ENCODE assay signal across 9 mouse cellular contexts in genomic region chr4:118988535-118988934, GRCm38 (mm10). TPM values are rescaled to one million over a fixed set of nuclear protein-coding genes. Genes with fewer than 3 reads are reported as not detected.
DNase-seq lines count a peak whose midpoint lies in the region; ATAC-seq and TF ChIP-seq lines count a peak whose summit lies in the region.
"Had no signal": no experiment of that assay in that cellular context is flagged by ENCODE, and none has a peak within 500 bp of the region (broad histone marks: within the 10 kb centered on the region; RNA-seq: fewer than 3 reads in every experiment).

No protein-coding gene starts in this region.

- H3K4me1 ChIP-seq in midbrain, embryonic 10.5 days = no peaks in the 10 kb centered on the region
- H3K4me1 ChIP-seq in midbrain, embryonic 15.5 days = no peaks in the 10 kb centered on the region
- H3K4me1 ChIP-seq in stomach, postnatal 0 days (replicated peaks; ENCODE audit: control insufficient read depth, insufficient read depth) = no peaks in the 10 kb centered on the region

- ATAC-seq in midbrain, embryonic 15.5 days (replicated peaks) = no peak
- no peak for ATAC-seq in stomach, postnatal 0 days (ENCODE audit: low FRiP score, low TSS enrichment)
- no peak for ATAC-seq in monocyte, adult 5-6 weeks (replicated peaks; ENCODE audit: insufficient number of reproducible peaks, low FRiP score, low TSS enrichment, poor library complexity, severe bottlenecking)

- peak; percentile 15 to 23 for DNase-seq in cerebellum, postnatal 36 days
- no peak for DNase-seq in cerebellum, adult 9-11 months
- peak; percentile 29 for DNase-seq in midbrain, embryonic 10.5 days (ENCODE audit: low spot score)
- DNase-seq in brain, embryonic 14.5 days (ENCODE audit: low read depth) = peak; percentile 73
- peak; percentile 36 to 49 for DNase-seq in kidney, postnatal 4 days
- DNase-seq in stomach, postnatal 0 days (ENCODE audit: low spot score) = peak; percentile 37

- H3K9ac ChIP-seq in midbrain, embryonic 15.5 days = no peak overlapping the region
- H3K9ac ChIP-seq in stomach, postnatal 0 days (ENCODE audit: low read length) = no peak overlapping the region

- no peak overlapping the region for H3K4me3 ChIP-seq in midbrain, embryonic 10.5 days
- no peak overlapping the region for H3K4me3 ChIP-seq in midbrain, embryonic 15.5 days
- H3K4me3 ChIP-seq in stomach, postnatal 0 days (ENCODE audit: low read depth, low read length) = no peak overlapping the region

- H3K36me3 ChIP-seq in midbrain, embryonic 10.5 days = no peaks in the 10 kb centered on the region
- H3K36me3 ChIP-seq in midbrain, embryonic 15.5 days (replicated peaks) = no peaks in the 10 kb centered on the region
- H3K36me3 ChIP-seq in stomach, postnatal 0 days (ENCODE audit: control insufficient read depth, insufficient read depth, low read length) = no peaks in the 10 kb centered on the region

- no peak for TF ChIP-seq POLR2A in brain, embryonic 14.5 days (IDR thresholded peaks at IDR 0.05; ENCODE audit: borderline replicate concordance, extremely low read depth, insufficient read depth, insufficient read length, poor library complexity, severe bottlenecking)

- no peak overlapping the region for H3K4me2 ChIP-seq in midbrain, embryonic 15.5 days
- H3K4me2 ChIP-seq in stomach, postnatal 0 days (replicated peaks; ENCODE audit: low read depth) = no peak overlapping the region

- peak; percentile 60; the same call in 1 of the 2 replicates for TF ChIP-seq CTCF in brain, embryonic 14.5 days (IDR thresholded peaks at IDR 0.05; ENCODE audit: borderline replicate concordance, extremely low read depth, insufficient read depth, insufficient read length)
- peak; percentile 79 for TF ChIP-seq CTCF in stomach, postnatal 0 days (IDR thresholded peaks at IDR 0.05; ENCODE audit: low read depth)

- 6% methylated on average over 3 of the region's 3 CpGs for WGBS in midbrain, embryonic 10.5 days
- 11% methylated on average over 3 of the region's 3 CpGs for WGBS in midbrain, embryonic 15.5 days
- WGBS in stomach, postnatal 0 days = 3% methylated on average over 3 of the region's 3 CpGs

- no peak overlapping the region for H3K27ac ChIP-seq in midbrain, embryonic 10.5 days (replicated peaks)
- no peak overlapping the region for H3K27ac ChIP-seq in midbrain, embryonic 15.5 days
- no peak overlapping the region for H3K27ac ChIP-seq in stomach, postnatal 0 days (replicated peaks)

- H3K9me3 ChIP-seq in midbrain, embryonic 10.5 days (replicated peaks) = no peaks in the 10 kb centered on the region
- H3K9me3 ChIP-seq in midbrain, embryonic 15.5 days = no peaks in the 10 kb centered on the region
- 0 out of 2 replicates have a peak, but pooled peaks cover 2% of the 10 kb centered on the region for H3K9me3 ChIP-seq in stomach, postnatal 0 days (ENCODE audit: control insufficient read depth, low read length)

- H3K27me3 ChIP-seq in midbrain, embryonic 10.5 days (ENCODE audit: low read depth, poor library complexity, severe bottlenecking) = no peaks in the 10 kb centered on the region
- no peaks in the 10 kb centered on the region for H3K27me3 ChIP-seq in midbrain, embryonic 15.5 days (replicated peaks)
- H3K27me3 ChIP-seq in stomach, postnatal 0 days (ENCODE audit: control insufficient read depth, insufficient read depth, low read length) = no peaks in the 10 kb centered on the region

- TF ChIP-seq EP300 in stomach, postnatal 0 days (optimal IDR thresholded peaks at IDR 0.05) = no peak

RNA-seq across cellular contexts. Expression of gene Lao1, which starts 27.2 kb away (rescaled TPM):
- not detected in 2 replicates for polyA plus RNA-seq in midbrain, embryonic 10.5 days (2016; fragmentation: Nextera tagmentation; extraction: Ambion mirVana)
- not detected in 2 replicates for polyA plus RNA-seq in midbrain, embryonic 15.5 days (2015; fragmentation: Nextera tagmentation; extraction: Ambion mirVana)
- 0.06 TPM in 1 of 2 replicates, not detected in the other for polyA plus RNA-seq in brain, embryonic 14.5 days (2012; rRNA removed)
- 0.08 and 0.27 TPM in 2 replicates for polyA plus RNA-seq in stomach, postnatal 0 days (2015; fragmentation: Nextera tagmentation; extraction: Ambion mirVana)
- not detected in 3 replicates for total RNA-seq in monocyte, adult 5-6 weeks (2017)

RNA-seq across cellular contexts. Expression of gene Olfr1328, which starts 50.1 kb away (rescaled TPM):
- not detected in 2 replicates for polyA plus RNA-seq in midbrain, embryonic 10.5 days (2016; fragmentation: Nextera tagmentation; extraction: Ambion mirVana)
- not detected in 2 replicates for polyA plus RNA-seq in midbrain, embryonic 15.5 days (2015; fragmentation: Nextera tagmentation; extraction: Ambion mirVana)
- polyA plus RNA-seq in brain, embryonic 14.5 days (2012; rRNA removed) = not detected in 2 replicates
- not detected in 2 replicates for polyA plus RNA-seq in stomach, postnatal 0 days (2015; fragmentation: Nextera tagmentation; extraction: Ambion mirVana)
- total RNA-seq in monocyte, adult 5-6 weeks (2017) = not detected in 3 replicates
- total RNA-seq: layer of hippocampus, postnatal 14 days had no signal
